Mouse (Mus musculus): ENCODE measurements around the gene Jade2.

GRCm38 (mm10) chr11:51839106-51839505 is 18.3 kb downstream of the Jade2 start:
- TF ChIP-seq CTCF (IDR thresholded peaks at IDR 0.05; ENCODE audit: borderline replicate concordance, insufficient read depth, low read depth, low read length) (no peak), POLR2A (IDR thresholded peaks at IDR 0.05; ENCODE audit: borderline replicate concordance, insufficient read depth, low read length) (no peak)

Measured in cerebellum, adult 2 months (tissue).